Mouse (Mus musculus) spleen, adult 2 months (tissue): ENCODE measurements around the gene Ddx4. TPM values are rescaled to one million over a fixed set of nuclear protein-coding genes. Genes with fewer than 3 reads are reported as not detected.

Source experiments
- DNase-seq, 2 experiments: peaks; one replicate each; pipeline versions ENCODE4 v3.0.0 to v3.0.0-alpha.2; 2012 to 2021; ENCODE audit warnings: low spot score in 2 of 2, low read depth in 1 of 2
- H3K27ac ChIP-seq: fragments of 200-500 bp; 2 replicates; pipeline ENCODE4 v1.5.1; 2012; ENCODE audit warnings: low read length, inconsistent platforms; ENCODE audit not compliant: insufficient read depth
- H3K27me3 ChIP-seq: fragments of 200-500 bp; 2 replicates; pipeline ENCODE4 v1.6.1; 2012; ENCODE audit warnings: mild to moderate bottlenecking, moderate library complexity, low read length, inconsistent platforms; ENCODE audit not compliant: control insufficient read depth, insufficient read depth
- H3K36me3 ChIP-seq: fragments of 200-500 bp; 2 replicates; pipeline ENCODE4 v1.6.1; 2012; ENCODE audit warnings: mild to moderate bottlenecking, low read length, inconsistent platforms; ENCODE audit not compliant: control insufficient read depth, insufficient read depth
- H3K4me1 ChIP-seq: fragments of 200-500 bp; 2 replicates; pipeline ENCODE4 v1.6.1; 2011; ENCODE audit warnings: inconsistent platforms; ENCODE audit not compliant: control insufficient read depth, insufficient read depth, insufficient read length
- H3K4me3 ChIP-seq: fragments of 200-500 bp; 2 replicates; pipeline ENCODE4 v1.5.1; 2011; ENCODE audit warnings: mild to moderate bottlenecking, inconsistent platforms; ENCODE audit not compliant: insufficient read depth, insufficient read length; ENCODE audit errors: extremely low read depth
- CTCF ChIP-seq: fragments of 200-500 bp; IDR thresholded peaks from 2 replicates; pipeline ENCODE4 v1.5.1; 2011; ENCODE audit warnings: mild to moderate bottlenecking, inconsistent platforms; ENCODE audit not compliant: insufficient read depth, insufficient read length, insufficient replicate concordance; ENCODE audit errors: extremely low read depth
- POLR2A ChIP-seq: fragments of 200-500 bp; IDR thresholded peaks from 2 replicates; pipeline ENCODE4 v1.6.1; 2011; ENCODE audit warnings: low read depth, low read length, inconsistent platforms
- WGBS: fragments of 180-500 bp; shearing (Covaris S2); methylation state at CpG from one replicate; pipeline ENCODE4 v1.1.7; 2018; 5-methylcytosine and 5-hydroxymethylcytosine counted together
- polyA plus RNA-seq: library from polyadenylated mRNA; depleted of rRNA; stranded (reverse); fragments of >200 nt; gene quantifications from 2 replicates; pipeline ENCODE4 v1.2.3, GENCODE M21; 2012; rRNA removed

Gene Ddx4
- polyA plus RNA-seq, 1 experiment = 0.06 TPM

DNA sequence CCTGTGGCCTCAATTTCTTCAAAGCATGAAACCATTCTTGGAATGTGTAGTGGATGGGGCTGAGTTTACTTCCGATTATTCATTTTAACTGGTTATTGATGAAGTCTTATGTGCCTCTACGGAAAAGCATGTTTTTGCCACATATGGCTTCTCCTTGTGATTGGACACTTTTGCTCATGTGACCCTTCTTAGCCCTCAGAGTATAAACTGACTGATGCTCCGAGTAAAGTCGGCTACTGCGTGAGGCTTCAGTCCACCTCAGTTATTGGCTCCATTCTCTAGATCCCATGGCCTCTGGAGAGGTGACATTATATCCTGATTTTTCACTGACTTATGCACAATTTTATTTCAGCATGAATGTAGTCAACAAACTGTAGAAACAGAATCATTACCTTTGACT lies 99.0 kb downstream of the Ddx4 start:
- Histone ChIP-seq H3K27me3 (no peaks in the 10 kb centered on the region), H3K4me3 (no peak overlapping the region), H3K4me1 (no peaks in the 10 kb centered on the region), H3K27ac (no peak overlapping the region), H3K36me3 (no peaks in the 10 kb centered on the region)
- TF ChIP-seq POLR2A (no peak), CTCF (no peak)
- no peak for DNase-seq
- 96% methylated on average over 5 of the region's 5 CpGs for WGBS

DNA sequence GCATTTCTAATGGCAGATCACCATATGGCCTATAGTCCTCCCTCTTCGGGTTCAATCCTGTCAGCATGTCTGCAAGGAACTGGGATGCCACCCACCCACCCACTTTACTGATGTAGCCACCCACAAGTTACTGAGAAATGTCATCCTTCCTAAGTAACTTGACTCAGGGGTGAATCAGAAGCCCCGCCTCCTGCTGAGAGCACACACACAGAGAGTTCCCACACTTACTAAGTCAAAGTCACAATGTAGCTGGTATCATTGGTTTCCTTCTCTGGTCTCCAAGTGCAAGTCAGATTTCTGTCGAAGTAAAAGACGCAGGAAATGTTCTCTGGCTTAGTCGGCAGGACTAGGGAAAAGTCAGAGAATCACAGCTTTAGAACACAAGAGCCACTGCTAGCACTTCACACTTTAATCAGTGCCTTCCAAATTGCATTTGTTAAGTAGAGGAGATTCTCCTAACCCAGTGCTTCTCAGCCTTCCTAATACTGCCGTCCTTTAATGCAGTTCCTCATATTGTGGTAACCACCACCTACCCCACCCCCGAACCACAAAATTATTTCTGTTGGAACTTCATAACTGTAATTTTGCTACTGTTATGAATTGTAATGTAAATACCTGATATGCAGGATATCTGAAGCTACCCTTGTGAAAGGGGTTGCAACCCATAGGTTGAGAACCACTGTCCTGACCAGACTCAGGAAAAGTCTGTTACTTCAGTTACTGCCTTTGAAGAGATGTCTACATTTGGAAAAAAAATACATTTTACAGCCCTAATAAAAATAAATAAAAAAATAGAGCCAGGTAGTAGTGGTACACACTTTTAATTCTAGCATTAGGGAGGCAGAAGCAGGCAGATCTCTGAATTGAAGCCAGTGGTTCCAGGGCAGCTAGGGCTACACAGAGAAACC lies 100.4 kb downstream of the Ddx4 start:
- WGBS = 33% methylated on average over 7 of the region's 7 CpGs
- TF ChIP-seq CTCF = no peak
- TF ChIP-seq POLR2A = no peak
- Histone ChIP-seq H3K27ac (no peak overlapping the region), H3K27me3 (no peaks in the 10 kb centered on the region), H3K4me3 (no peak overlapping the region), H3K36me3 (no peaks in the 10 kb centered on the region), H3K4me1 (no peaks in the 10 kb centered on the region)
- no peak for DNase-seq

Other genes with a start within 250 kb of the Ddx4 start
- 19.5 and 20.7 TPM in 2 replicates for gene Il6st, start 188.4 kb downstream of the Ddx4 start, polyA plus RNA-seq
- 0.31 and 0.33 TPM in 2 replicates for gene Il31ra, start 58.1 kb downstream of the Ddx4 start, polyA plus RNA-seq
- 22.0 and 23.5 TPM in 2 replicates for gene Slc38a9, start 8.3 kb upstream of the Ddx4 start, polyA plus RNA-seq
- 61.6 and 71.8 TPM in 2 replicates for gene Plpp1, start 148.3 kb upstream of the Ddx4 start, polyA plus RNA-seq